Mouse (Mus musculus): Measurements from ENCODE around the gene Slc38a1. TPM values are rescaled to one million over a fixed set of nuclear protein-coding genes. Genes with fewer than 3 reads are reported as not detected.
A peak's percentile ranks its signal among the peaks of the same experiment; 100 is the strongest.

Gene Slc38a1
- total RNA-seq, 2 experiments from 2014 or later = 23.6 to 28.5 TPM

DNA sequence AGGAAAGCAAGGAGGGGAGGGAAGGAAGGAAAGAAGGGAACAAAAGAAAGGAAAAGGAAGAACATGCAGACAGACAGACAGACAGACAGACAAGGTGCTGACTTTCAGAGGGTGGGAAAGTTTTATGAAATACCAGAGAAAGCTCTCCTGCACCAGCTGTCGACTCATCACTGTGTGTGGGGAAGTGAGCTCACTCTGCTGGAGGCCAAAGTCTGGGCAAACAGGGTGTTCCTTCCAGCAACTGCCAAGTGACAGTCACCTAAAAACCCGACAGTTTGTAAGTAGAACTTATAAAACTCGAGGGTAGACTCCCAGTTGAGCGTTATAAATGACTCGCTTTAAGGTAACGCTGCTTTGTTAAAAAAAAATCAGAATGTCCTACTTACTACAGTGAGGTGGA is 21.0 kb downstream of the Slc38a1 start:
- no peak for DNase-seq (ENCODE audit: low spot score in 2 of 2)

GRCm38 (mm10) chr15:96617555-96617954 is 25.2 kb downstream of the Slc38a1 start:
- no peak for DNase-seq (ENCODE audit: low spot score in 2 of 2)

- no peak for DNase-seq (ENCODE audit: low spot score in 2 of 2)
Measured at GRCm38 (mm10) chr15:96608671-96609070, 34.0 kb downstream of the Slc38a1 start.

DNA sequence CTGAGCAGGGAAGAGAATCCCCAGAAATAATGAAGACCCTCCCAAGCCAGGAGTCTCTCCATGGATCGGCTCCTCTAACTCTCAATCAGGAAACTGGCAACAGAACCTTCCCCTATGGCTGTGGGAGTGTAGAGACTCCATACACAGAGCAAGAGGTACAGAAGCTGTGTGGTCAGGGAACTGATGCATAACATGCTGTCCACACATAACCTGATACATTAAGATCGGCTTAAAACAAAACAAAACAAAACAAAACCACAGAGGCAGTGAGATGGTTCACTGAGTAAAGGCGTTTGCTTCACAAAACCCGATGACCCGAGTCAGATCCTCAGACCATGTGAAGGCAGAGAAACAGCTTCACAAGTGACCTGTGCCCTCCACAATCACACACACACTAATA is 35.3 kb downstream of the Slc38a1 start:
- DNase-seq (ENCODE audit: low spot score in 2 of 2) = no peak

DNA sequence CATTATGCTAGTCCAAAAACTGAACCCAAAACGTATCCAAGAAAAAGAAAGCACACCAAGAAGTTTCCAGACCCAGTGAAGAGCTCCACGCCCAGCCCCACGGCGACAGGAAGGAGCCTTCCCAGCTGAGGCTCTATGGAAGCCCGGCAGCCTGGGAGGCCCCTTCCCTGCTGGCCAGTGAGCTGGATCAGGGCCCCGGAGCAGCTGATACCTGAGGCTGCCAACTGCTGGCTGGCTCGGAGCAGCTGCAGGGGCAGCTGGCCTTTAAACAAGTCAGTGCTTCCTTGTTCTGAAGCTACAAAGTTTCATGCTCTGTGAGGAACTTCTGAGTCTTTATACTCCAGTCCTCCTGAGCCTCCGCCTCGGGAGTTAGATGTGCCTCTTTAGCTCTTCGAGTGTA is 38.4 kb downstream of the Slc38a1 start:
- DNase-seq (ENCODE audit: low spot score in 2 of 2) = no peak

DNA sequence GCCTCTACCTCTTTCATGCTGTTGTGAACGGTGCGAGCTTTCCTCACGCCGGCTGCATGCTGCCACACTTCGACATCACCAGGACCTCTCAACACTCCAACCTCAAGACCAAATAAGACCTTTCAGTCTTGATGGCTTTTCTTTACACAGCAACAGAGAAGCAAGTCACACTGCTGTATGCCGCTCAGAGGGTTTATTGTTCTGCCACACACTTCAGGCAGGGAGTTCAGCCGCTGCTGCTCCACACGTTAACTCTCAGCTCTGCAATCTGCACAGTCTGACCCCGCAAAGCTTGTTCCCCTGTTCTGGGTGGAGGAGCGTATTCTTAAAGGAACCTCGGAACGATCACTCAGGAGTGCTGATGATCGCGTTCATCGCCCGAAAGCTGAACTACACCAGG is 40.7 kb downstream of the Slc38a1 start:
- DNase-seq (ENCODE audit: low spot score in 2 of 2) = peak in 1 of 2 experiments; percentile 2

- no peak for DNase-seq (ENCODE audit: low spot score in 2 of 2)
Measured at GRCm38 (mm10) chr15:96599852-96600781, 42.6 kb downstream of the Slc38a1 start.

GRCm38 (mm10) chr15:96598888-96599578 is 43.7 kb downstream of the Slc38a1 start:
- no peak for DNase-seq (ENCODE audit: low spot score in 2 of 2)

DNA sequence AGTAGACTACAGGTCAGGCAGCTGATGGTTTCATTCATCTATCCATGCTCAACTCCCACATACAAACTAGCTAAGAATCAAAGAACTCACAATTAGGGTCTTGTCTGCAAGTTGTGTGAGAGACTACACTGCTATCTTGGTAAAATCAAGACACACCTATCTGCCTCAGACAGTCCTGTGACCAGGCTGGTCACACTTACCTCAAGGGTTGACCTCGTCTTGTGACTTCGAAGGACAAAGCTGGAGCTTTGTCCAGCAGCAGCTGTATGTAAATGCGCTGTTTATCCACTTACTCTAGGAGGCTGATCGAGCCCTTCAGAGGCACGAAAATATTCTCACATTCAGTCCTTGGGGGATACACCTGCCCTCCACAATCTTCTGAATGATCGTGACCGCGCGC is 45.6 kb downstream of the Slc38a1 start:
- no peak for DNase-seq (ENCODE audit: low spot score in 2 of 2)

GRCm38 (mm10) chr15:96594316-96594715 is 48.4 kb downstream of the Slc38a1 start:
- DNase-seq (ENCODE audit: low spot score in 2 of 2) = peak in 1 of 2 experiments; percentile 5

DNA sequence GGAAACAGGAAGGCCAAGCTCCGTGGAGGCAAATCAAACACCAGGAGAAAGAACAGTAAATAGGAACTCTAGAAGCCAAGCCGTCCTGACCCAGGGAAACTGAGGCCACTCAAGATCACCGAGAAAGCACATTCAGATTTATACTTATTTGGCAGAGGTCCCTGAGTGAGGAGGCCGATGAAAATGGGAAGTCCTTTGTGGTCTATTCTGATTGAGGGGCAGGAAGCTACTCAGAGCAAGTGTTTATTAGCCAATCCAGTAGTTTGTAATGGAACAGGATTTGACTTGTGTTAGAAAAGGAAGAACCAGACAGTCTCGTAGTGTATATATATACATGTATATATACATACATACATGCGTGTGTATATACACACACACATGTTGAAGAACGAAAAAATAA is 48.8 kb downstream of the Slc38a1 start:
- peak in 1 of 2 experiments; percentile 7 for DNase-seq (ENCODE audit: low spot score in 2 of 2)

DNA sequence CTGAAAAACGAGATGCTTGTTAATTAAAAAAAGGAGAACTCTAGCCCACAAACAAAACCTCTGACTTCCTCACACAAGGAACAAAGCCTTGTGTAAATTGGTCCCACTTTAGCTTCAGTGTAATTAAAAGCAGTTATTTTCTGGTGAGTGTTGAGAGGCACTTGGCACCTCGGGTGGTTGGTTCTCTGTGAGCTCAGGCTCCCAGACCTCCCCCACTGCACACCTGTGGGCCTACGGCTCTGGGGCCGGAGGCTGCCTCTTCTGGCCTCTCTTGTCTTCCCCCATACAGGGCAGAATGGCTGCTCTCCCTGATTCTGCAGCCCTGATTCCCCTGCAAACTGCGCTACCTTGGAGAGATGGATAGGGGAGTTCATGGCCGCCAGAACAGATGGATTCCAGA is 49.3 kb downstream of the Slc38a1 start:
- peak in 1 of 2 experiments; percentile 14 for DNase-seq (ENCODE audit: low spot score in 2 of 2)

- DNase-seq (ENCODE audit: low spot score in 2 of 2) = peak in 1 of 2 experiments; percentile 14
Measured at GRCm38 (mm10) chr15:96592976-96593375, 49.7 kb downstream of the Slc38a1 start.

DNA sequence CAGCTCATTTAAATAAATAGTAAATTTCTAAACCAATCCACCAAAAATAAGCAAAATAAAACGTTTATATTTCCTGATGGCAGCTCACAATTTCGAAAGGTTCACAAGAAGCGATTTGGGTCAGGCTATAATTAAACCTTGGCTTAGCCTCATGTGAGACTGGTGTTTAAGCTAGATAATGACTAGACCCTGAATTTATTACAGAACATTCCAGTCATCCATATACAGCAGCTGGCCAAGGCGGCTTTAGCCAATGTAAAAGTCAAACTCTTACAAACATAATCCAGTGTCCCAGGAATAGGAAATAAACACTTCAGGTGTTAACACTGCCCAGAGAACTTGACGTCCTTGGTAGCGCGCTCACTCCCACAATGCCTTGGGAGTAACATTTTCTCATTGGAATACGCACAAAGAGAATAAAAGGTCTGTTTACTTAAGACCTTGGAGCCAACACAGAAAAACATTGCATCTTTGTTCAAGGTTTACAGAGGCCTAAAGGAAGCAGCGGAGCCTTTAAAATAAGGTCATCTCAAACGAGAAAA is 50.8 kb downstream of the Slc38a1 start:
- DNase-seq (ENCODE audit: low spot score in 2 of 2) = no peak

- DNase-seq (ENCODE audit: low spot score in 2 of 2) = no peak
Measured at GRCm38 (mm10) chr15:96588996-96589657, 53.6 kb downstream of the Slc38a1 start.

- no peak for DNase-seq (ENCODE audit: low spot score in 2 of 2)
Measured at GRCm38 (mm10) chr15:96587998-96588397, 54.7 kb downstream of the Slc38a1 start.

- DNase-seq (ENCODE audit: low spot score in 2 of 2) = no peak
Measured at GRCm38 (mm10) chr15:96583371-96584008, 59.2 kb downstream of the Slc38a1 start.

DNA sequence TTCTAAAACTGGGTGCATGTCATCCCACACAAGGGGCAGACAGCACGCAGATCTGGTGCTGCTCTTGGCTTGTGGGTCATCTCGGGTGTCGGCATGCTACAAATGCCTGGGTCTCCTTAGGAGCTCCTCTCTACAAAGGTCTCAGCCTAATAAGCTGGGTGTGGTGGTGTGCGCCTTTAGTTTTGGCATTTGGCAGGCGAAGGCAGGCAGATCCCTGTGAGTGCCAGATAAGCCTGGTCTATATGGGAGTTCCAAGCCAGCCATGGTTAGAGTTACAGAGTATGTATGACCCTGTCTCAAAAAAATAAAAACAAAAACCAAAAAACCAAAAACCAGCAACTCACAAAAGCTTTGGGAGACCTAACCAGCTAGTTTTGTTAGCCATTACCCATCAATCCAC is 65.7 kb downstream of the Slc38a1 start:
- no peak for DNase-seq (ENCODE audit: low spot score in 2 of 2)

- DNase-seq (ENCODE audit: low spot score in 2 of 2) = no peak
Measured at GRCm38 (mm10) chr15:96568983-96569363, 73.7 kb downstream of the Slc38a1 start.

DNA sequence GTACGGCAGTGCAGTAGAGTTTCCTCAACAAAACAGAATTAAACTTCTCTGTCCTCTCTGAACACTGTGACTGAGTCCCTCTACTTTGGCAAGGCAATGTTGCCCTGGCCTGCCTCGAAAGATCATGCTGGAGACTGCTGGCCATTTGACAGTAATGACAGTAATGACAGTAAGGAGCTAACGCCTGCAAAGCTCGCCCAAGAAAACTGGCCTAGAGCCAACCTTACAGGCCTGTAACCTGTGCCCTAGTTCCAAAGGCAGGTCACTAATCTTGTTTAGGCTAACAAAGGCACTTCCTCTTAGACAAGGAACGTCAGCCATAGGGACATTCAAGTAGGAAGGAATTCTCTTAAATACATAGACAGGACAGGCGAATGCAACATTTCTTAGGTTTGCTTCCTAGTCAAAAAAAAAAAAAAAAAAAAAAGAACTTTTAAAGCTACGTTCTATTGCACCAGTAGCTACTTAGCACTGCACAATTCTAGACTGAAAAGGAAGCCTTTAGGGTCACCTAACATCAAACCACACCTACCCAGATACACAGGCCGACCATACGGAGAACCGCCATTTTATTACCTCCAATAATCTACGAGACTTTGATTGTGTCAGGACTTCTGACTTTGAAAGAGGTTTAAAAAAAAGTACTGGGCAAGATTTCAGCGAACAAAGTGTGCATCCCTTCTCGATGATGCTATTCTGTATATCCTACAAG is 74.3 kb downstream of the Slc38a1 start:
- no peak for DNase-seq (ENCODE audit: low spot score in 2 of 2)
